In genomic region chr14:22471041-22471440, GRCm38 (mm10) we compare ENCODE assay signal across 15 mouse cellular contexts.
"Had no signal": no experiment of that assay in that cellular context is flagged by ENCODE, and none has a peak within 500 bp of the region (broad histone marks: within the 10 kb centered on the region; RNA-seq: fewer than 3 reads in every experiment).

No protein-coding gene starts in this region.

- H3K4me3 ChIP-seq: limb, embryonic 13.5 days; midbrain, embryonic 10.5 days had no signal

- H3K36me3 ChIP-seq: limb, embryonic 13.5 days; midbrain, embryonic 10.5 days had no signal

- H3K9ac ChIP-seq: limb, embryonic 13.5 days; liver, embryonic 14.5 days had no signal

- H3K9me3 ChIP-seq: limb, embryonic 13.5 days; midbrain, embryonic 10.5 days had no signal

- ATAC-seq: lung, postnatal 0 days had no signal

- H3K4me2 ChIP-seq: limb, embryonic 13.5 days had no signal

- DNase-seq: kidney, adult 11 months; kidney, adult 9 months; kidney, postnatal 36 days; layer of hippocampus, adult 9-11 months; layer of hippocampus, postnatal 36 days; lung, adult 18-20 months; lung, postnatal 4 days; right cerebral cortex, adult 18-20 months; right cerebral cortex, postnatal 25 days; thymus, postnatal 36 days had no signal

- H3K27ac ChIP-seq: kidney, postnatal 0 days; limb, embryonic 13.5 days; liver, embryonic 14.5 days; midbrain, embryonic 10.5 days had no signal
